Mouse (Mus musculus): ENCODE measurements at regions not wholly inside any gene's neighbourhood (a gene's known extent, or its start where the extent isn't known, plus 50 kb on each side); places are given as distances from the start of the nearest gene placed in this dataset.
A peak's percentile ranks its signal among the peaks of the same experiment; 100 is the strongest.

DNA sequence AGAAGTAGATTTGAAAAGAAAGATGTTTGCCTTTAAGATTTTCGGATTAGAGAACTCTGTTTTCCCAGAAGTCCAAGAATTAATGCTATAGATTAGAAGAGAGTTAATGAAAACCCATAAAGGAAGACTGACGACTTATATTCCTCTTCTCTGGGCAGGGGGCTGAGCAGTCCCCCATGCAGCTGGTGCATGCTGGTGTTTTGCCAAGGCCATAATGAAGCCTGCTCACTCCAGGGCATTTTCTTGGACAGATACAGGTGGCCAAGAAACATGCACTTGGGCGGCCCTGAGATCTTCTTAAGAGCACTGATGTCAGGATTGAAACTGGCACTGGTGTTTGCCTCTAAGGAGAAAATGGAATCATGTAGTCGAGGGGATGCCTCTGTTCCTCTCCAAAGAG is 233.6 kb upstream of the Tmem161b start:
- no peak for DNase-seq (ENCODE audit: low spot score in 2 of 2)

DNA sequence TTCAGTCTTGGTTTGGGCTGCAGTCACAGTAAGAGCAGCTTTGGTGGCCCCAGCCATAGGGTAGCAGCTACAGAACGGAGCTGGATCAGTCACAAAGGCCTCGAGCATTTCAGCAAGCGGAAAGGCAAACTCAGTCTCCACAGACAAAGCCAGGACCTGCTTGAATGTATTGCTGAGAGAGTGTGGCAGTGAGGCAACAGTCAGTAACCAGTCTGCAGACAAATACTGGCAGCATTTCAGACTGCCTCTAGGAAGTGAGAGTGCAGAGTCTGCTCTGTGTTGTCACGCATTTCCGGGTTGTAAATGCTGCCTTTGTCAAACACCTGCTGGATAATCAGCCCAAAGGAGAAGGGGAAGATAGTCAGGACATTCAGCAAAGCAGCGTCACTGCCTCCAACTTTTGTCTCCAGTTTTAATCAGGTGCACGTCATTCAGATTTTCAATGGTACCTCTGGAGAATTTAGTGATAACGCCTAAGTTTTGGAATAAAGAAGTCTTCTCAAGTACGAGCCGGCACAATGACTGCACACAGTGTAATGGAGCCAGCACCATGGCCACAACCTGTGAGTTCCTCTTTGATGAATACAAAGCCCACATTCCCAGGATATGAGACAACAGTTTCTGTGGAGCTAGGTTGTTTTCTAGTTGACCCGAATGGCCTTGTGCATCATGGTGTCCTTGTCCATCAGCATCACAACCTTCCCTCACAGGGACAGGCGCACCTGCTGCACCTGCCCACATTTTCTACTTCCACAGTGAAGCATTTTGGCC is 224.3 kb upstream of the Tmem161b start:
- DNase-seq (ENCODE audit: low spot score in 2 of 2) = no peak

DNA sequence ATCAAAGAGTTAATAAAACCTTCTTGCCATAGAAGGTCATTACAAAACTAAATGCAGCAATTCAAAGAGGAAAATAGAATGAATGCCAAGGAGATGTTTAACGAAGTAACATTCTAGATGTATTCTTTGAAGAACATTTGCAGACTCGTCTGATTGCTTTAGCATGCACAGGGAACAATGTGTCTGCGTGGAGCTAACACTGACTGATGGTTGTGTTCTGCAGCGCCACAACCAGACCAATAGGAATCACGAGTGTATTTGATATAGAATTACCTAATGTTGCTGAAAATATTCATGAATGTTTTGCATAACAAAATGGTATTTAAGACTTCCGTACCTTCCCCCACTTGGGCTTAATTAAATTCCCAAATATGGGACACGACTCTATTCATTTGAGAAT is 200.3 kb upstream of the Tmem161b start:
- DNase-seq (ENCODE audit: low spot score in 2 of 2) = no peak

DNA sequence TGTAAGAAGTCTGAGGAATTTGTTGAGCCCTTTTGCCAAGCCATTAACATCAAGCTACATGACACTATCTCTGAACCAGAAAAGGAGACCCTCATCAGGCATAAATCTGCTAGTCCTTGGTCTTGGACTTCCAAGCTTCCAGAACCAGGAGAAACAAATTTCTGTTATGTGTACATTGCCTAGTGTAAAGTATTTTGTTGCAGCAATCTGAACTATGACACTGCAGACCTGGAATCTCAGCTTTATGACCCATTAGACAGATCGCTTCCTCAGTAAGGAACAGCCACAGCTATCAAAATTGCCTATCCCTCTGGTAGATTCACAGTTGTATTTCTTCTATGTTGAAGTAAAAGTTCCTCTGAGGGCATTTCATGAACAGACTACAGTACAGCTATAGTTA is 199.1 kb upstream of the Tmem161b start:
- DNase-seq (ENCODE audit: low spot score in 2 of 2) = no peak

DNA sequence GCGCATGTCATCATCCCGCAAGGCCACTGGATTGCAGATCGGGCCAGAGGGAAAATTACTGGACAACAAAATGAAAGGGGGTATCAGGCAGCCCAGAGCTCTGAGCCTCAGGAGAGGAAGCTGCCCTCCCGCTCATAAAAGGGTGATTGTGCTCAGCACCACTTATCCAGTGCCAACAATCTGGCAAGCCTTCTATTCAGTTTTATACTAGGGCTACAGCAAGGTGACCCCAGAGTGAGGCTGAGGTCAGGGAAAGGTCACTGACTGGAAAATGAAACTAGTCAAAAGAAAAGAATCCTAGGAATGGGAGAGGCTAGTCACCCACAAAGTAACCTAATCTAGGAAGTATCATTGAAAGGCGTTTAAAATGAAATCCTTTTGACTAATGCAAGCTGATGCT is 198.5 kb upstream of the Tmem161b start:
- peak in 1 of 2 experiments; percentile 21 for DNase-seq (ENCODE audit: low spot score in 2 of 2)

DNA sequence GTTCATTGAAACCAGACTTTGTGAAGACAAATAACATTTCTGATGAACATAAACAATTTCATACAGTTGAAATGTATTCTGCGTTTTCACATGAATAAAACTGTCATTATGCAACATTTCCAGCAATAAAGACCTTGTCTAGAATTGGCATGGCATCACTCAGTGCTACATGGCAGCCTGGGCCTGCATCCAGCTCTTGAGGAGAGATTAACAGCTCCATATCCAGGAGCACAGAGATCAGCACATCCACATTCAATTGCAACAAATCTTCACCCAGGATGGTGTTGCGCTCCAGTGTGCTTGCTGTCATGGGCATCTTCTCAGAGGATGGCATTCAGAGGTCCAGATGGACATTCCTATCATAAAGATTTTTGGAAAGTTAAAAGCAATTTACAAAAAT is 196.7 kb upstream of the Tmem161b start:
- DNase-seq (ENCODE audit: low spot score in 2 of 2) = no peak

DNA sequence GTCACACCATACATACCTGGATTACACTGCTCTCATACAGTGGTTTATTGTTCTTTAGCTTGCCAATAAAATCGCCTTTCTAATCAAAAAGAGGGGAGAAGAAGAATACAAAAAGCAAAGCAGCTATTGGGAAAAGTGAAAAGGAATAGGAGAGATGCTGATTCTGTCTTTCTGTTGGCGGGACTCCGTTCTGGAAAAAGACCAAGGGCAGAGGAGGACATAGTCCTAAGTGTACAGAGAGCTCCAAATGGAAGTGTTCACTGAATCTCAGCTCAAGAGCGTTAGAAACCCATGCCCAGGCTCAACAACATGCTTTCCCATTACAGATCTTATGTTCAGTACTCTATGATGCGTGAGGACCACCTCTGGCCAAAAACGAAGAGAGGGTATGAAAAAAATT is 174.4 kb upstream of the Tmem161b start:
- DNase-seq (ENCODE audit: low spot score in 2 of 2) = no peak

GRCm38 (mm10) chr13:84052221-84052620 is 169.9 kb upstream of the Tmem161b start:
- no peak for DNase-seq (ENCODE audit: low spot score in 2 of 2)

DNA sequence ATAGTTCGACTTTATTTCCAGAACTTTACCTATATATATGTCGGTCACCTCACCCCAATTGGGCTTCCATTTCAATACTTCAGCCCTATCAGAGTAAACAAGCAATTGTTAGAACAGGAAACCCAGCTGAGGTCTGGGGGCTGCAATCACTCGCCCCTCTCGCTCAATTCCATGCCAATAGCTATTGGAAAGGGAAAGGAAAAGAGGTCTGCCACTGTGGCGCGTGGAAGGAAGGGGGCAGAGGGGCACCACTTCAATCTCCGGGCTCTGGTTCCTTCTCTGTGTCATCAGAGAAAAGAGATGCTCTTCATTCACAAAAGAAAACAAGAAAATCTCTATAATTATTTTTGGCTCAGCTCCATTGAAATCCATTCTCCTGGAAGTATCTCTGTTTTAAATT is 167.1 kb upstream of the Tmem161b start:
- DNase-seq (ENCODE audit: low spot score in 2 of 2) = no peak

DNA sequence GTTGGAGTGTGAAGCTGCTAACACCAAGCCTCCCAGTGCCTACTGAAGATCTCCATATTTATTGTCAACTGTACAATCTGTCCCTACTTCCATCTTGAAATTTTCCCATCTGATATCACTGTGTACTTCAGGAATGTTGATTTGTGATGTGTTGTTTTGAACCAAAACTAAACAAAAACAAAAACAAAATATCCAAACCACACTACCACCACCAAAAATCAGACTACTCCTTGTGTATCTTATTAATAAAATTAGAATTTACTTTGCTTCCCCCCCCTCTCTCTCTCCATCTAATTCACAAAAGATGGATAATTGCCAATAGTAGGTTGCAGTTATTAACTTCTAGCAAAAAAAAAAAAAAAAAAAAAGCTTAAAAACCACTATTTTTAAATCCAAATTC is 166.5 kb upstream of the Tmem161b start:
- no peak for DNase-seq (ENCODE audit: low spot score in 2 of 2)

GRCm38 (mm10) chr13:84056451-84056850 is 165.6 kb upstream of the Tmem161b start:
- no peak for DNase-seq (ENCODE audit: low spot score in 2 of 2)

DNA sequence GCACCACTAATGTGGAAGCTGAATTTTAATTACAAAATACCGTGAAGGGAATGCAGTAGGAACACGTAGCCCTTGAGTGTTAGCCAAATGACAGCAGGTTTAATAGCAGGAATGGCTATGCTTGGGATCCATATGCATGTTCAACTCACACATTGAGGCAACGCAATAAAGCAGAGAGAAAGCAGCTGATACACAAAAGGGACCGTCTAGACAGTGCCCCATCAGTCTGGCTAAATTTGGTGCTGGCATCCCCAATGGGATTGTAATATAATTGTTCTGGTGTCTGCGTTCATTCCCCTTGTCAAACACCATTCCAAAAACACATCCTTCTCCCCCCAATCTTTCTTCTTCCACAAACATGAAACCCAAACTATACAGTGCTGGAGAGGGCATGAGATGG is 165.1 kb upstream of the Tmem161b start:
- DNase-seq (ENCODE audit: low spot score in 2 of 2) = no peak

- DNase-seq (ENCODE audit: low spot score in 2 of 2) = no peak
These were observed 164.6 kb upstream of the Tmem161b start for GRCm38 (mm10) chr13:84057456-84057855.

DNA sequence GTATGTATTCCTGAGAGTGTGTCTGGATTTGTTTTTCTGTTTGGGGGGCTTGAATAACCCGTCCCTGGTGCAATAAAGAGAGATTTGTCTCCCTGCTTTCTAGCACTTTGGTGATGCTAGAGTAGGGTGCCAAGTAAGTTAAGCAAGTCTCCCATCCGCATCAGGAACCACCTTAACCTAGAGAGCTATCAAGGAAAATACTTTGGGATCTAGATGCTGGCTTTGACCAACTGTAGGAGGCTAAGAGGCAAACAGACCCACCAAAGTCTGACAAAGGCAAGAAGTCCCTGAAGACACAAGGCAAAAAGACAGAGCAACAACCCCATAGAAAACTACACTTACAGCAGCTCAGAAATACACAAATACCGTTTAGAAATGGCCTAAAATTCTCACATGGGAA is 163.8 kb upstream of the Tmem161b start:
- no peak for DNase-seq (ENCODE audit: low spot score in 2 of 2)

DNA sequence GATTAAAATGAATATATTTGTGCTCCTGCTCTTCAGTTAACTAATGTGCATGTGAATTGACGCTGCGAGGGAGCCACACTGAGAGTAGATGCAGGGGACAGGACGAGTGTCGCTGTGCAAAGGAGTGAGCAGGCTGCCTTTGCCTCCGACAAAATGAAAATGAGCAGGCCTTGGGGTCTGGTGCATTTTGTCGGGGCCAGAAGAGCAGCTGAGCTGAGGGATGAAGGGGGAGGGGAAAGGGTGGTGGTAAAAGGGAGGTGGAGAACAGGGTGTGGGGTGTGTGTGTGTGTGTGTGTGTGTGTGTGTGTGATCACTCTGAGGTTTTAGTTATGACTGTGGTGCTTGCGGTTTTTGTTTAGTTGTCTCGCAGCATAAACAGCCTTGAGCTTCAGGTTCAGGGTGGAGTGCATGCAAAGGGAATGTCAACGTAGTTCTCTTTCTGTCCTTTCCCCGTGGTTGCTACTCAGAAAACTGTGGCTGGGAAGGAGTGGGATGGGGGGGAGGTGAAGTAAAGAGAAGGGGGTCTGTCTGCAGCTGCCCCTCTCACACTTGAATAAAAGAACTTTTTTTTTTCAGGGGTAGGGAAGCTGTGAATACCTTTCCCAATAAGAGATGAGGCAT is 163.0 kb upstream of the Tmem161b start:
- DNase-seq (ENCODE audit: low spot score in 2 of 2) = peak in 1 of 2 experiments; percentile 27

DNA sequence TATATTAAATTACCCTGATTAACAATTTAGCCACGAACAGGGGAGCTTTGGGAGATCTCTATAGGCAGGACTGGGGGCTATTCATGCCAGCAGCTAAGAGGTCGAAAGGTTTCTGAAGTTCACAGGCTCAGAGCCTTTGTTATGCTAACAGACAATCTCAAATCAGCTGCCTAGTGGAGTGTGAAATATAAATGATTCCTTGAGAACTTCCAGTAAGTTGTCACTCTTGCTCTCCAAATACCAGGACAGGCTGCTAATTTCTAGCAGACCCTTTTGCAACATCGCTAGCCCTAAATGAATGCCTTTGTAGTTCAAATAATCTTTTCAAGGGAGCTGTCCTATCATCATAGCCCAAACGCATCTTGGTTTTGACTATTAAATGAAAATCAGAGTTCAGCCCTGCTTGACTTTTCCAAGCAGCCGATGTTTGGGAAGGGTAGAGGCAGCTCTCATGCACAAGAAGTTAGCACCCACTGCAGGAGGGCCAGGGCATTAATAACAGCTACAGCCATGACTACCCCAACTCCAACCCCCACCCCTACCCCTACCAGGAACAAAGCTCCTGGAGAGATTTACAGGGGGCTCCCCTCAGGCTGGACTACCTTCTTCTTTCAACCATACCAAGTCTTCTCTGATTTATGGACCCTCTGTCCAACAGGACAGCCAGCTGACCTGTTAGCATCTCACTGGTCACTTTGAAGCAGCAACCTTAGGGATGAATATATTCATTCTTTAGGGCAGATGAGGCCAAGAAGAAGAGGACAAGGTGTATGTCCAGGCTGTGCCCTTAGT is 162.2 kb upstream of the Tmem161b start:
- no peak for DNase-seq (ENCODE audit: low spot score in 2 of 2)

DNA sequence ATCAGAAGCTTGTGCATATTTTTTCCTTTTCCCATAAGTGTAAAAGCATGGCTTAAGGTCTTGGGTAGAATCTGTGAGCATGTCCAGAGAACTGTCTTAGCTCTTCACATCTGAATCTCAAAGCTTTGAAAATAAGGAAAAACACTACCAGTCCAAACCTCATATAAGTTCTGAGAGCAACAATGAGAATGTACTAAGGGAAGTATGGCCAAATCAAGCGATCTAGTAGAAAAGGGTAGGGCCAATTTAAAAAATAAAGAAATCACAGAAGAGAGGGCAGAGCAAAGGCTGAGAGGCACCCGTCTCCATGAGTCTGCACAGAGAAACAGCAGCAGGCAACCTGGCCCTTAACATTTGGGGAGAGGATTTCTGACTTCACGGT is 161.7 kb upstream of the Tmem161b start:
- DNase-seq (ENCODE audit: low spot score in 2 of 2) = no peak

- no peak for DNase-seq (ENCODE audit: low spot score in 2 of 2)
These were observed 161.2 kb upstream of the Tmem161b start for GRCm38 (mm10) chr13:84060906-84061305.

DNA sequence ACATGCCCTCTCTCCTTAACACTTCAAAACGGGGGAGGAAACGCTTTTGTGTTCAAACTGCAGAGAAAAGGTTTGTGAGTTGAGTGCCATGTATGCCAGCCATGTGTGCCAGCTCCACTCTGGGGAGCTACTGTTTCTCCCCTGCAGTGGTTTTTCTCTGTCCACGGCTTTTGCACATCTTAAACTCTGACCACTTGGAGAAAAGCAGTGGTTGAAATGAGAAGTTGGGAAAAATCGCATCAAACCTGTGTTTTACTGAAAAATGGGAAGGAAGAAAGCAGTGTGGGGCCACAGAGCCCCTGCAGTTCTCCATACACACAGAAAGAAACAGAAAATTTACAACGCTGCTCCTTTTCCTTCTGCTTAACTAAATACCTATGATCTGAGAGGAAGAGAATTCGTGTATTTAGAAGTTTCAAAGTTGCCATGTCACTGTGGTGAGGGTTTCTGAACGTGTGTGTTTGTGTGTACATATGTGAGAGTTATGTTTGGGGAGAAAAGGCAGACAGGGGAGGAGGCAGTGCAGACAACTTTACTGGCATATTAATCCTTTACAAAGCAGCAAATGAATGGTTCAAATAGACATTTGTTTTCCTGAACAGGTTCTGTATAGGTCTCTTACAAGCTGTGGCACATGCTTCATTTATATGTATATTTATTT is 160.1 kb upstream of the Tmem161b start:
- DNase-seq (ENCODE audit: low spot score in 2 of 2) = no peak

DNA sequence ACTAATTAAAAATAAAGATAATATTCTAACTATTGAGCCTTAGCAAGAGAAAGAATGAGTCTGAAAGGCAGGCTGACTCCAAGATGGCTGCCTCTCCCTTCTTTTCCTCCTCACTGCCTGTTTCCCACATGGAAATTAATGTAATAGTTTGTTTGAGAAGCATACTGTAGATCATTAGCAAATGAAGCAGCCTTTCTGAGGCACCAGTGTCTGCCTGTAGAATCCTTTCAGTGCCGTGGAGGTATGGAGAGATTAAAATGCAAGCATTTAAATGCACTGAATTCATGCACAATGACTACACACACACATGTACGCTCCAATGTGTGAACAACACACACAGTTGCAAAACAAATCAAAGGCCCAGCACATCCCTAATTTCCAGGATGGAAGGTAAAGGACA is 159.5 kb upstream of the Tmem161b start:
- no peak for DNase-seq (ENCODE audit: low spot score in 2 of 2)

- no peak for DNase-seq (ENCODE audit: low spot score in 2 of 2)
These were observed 158.7 kb upstream of the Tmem161b start for GRCm38 (mm10) chr13:84063406-84063805.

Measured in left cerebral cortex, adult 8-10 months (tissue).